Mouse (Mus musculus) MEL (cell line): ENCODE results near the gene Il11ra1. TPM values are rescaled to one million over a fixed set of nuclear protein-coding genes. Genes with fewer than 3 reads are reported as not detected.
"Not testable (repeated sequence)": the region's sequence is repeated elsewhere in the genome, so short reads cannot be mapped to it uniquely, and the experiment has no call there.

ENCODE experiments used
- DNase-seq: peaks from one replicate; pipeline ENCODE4 v3.0.0; 2011; ENCODE audit warnings: low read depth, low spot score
- H3K27ac ChIP-seq: 2 replicates; pipeline ENCODE4 v1.5.1; 2012; ENCODE audit warnings: low read depth, mild to moderate bottlenecking, control low read depth, low read length, moderate library complexity; ENCODE audit not compliant: control insufficient read depth
- H3K27me3 ChIP-seq, 2 experiments: fragments of 150-350 bp in 1 of 2; sonication (generic) in 1 of 2; 2 replicates each; pipeline ENCODE4 v1.6.1; 2012; ENCODE audit warnings: low read length in 2 of 2, mild to moderate bottlenecking in 2 of 2, improper control_type of control experiment in 1 of 2, moderate library complexity in 1 of 2; ENCODE audit not compliant: insufficient read depth in 2 of 2, control insufficient read depth in 1 of 2
- H3K36me3 ChIP-seq, 2 experiments: 2 replicates each; pipeline ENCODE4 v1.6.1; 2012 to 2014; ENCODE audit warnings: low read length in 2 of 2, improper control_type of control experiment in 1 of 2, inconsistent platforms in 1 of 2, mild to moderate bottlenecking in 1 of 2; ENCODE audit not compliant: insufficient read depth in 2 of 2, control insufficient read depth in 1 of 2
- H3K4me1 ChIP-seq, 2 experiments: fragments of 150-350 bp in 1 of 2; sonication (generic) in 1 of 2; 2 replicates each; pipeline ENCODE4 v1.6.1; 2012; ENCODE audit warnings: low read length in 2 of 2, improper control_type of control experiment in 1 of 2, mild to moderate bottlenecking in 1 of 2; ENCODE audit not compliant: insufficient read depth in 2 of 2, control insufficient read depth in 1 of 2
- H3K4me3 ChIP-seq, 2 experiments: fragments of 150-350 bp in 1 of 2; sonication (generic) in 1 of 2; 2 replicates each; pipeline ENCODE4 v1.5.1; 2012; ENCODE audit warnings: low read depth in 2 of 2, low read length in 2 of 2, mild to moderate bottlenecking in 2 of 2, moderate library complexity in 2 of 2, control low read depth in 1 of 2, improper control_type of control experiment in 1 of 2; ENCODE audit not compliant: control insufficient read depth in 1 of 2, insufficient read depth in 1 of 2
- H3K79me2 ChIP-seq: 2 replicates; pipeline ENCODE4 v1.6.1; 2012; ENCODE audit warnings: mild to moderate bottlenecking, low read length, moderate library complexity; ENCODE audit not compliant: control insufficient read depth, poor library complexity, insufficient read depth
- H3K9ac ChIP-seq: 2 replicates; pipeline ENCODE4 v1.6.1; 2012; ENCODE audit warnings: low read depth, mild to moderate bottlenecking, control low read depth, low read length, moderate library complexity; ENCODE audit not compliant: control insufficient read depth, poor library complexity, severe bottlenecking
- H3K9me3 ChIP-seq: fragments of 150-350 bp; sonication (generic); replicated peaks from 2 replicates; pipeline ENCODE4 v1.6.1; 2012; ENCODE audit warnings: mild to moderate bottlenecking, low read length, improper control_type of control experiment, moderate library complexity; ENCODE audit not compliant: insufficient read depth
- ZKSCAN1 ChIP-seq: IDR thresholded peaks from 2 replicates; pipeline ENCODE4 v1.6.1; 2012; ENCODE audit warnings: low read depth, mild to moderate bottlenecking, inconsistent platforms, low read length, improper control_type of control experiment, moderate library complexity
- ZNF384 ChIP-seq: IDR thresholded peaks from 2 replicates; pipeline ENCODE4 v1.6.1; 2012; ENCODE audit warnings: low read depth, mild to moderate bottlenecking, inconsistent platforms, low read length, improper control_type of control experiment
- polyA plus RNA-seq, 2 experiments: library from polyadenylated mRNA; stranded (reverse) in 1 of 2; unstranded in 1 of 2; fragments of >175 nt in 1 of 2; fragments of >200 nt in 1 of 2; gene quantifications; 2 replicates each; pipeline versions ENCODE4 v1.2.1 to v1.2.4; 2012; ENCODE audit warnings: low replicate concordance in 2 of 2, low read depth in 1 of 2; ENCODE audit not compliant: insufficient read length in 2 of 2, insufficient read depth in 1 of 2, missing spikeins in 1 of 2
- total RNA-seq: library from RNA; depleted of rRNA; stranded (reverse); fragments of 300-350 nt; gene quantifications from 2 replicates; pipeline ENCODE4 v1.2.3, GENCODE M21; 2012

Il11ra1 gene
- total and polyA plus RNA-seq, 3 experiments: 44.4 to 66.7 TPM; not detected in 1

- peak; percentile 59 for TF ChIP-seq ZNF384
- Histone ChIP-seq H3K27ac (peak overlapping the region; percentile 29), H3K4me3 (peak overlapping the region; percentile 24 to 44; a peak in 3 of 4 replicates), H3K9ac (peak overlapping the region; percentile 43)
- DNase-seq: peak; percentile 26
- not testable (repeated sequence) for H3K4me1 ChIP-seq, H3K79me2 ChIP-seq, H3K36me3 ChIP-seq, H3K9me3 ChIP-seq, H3K27me3 ChIP-seq
Measured at GRCm38 (mm10) chr4:41774506-41774905, 74.7 kb downstream of the Il11ra1 start.

GRCm38 (mm10) chr4:41775840-41776239 is 76.1 kb downstream of the Il11ra1 start:
- not testable (repeated sequence) for H3K9me3 ChIP-seq, H3K27ac ChIP-seq, H3K4me1 ChIP-seq, DNase-seq, H3K9ac ChIP-seq, H3K79me2 ChIP-seq, H3K36me3 ChIP-seq, H3K4me3 ChIP-seq, H3K27me3 ChIP-seq
- TF ChIP-seq ZKSCAN1: peak; percentile 91

DNA sequence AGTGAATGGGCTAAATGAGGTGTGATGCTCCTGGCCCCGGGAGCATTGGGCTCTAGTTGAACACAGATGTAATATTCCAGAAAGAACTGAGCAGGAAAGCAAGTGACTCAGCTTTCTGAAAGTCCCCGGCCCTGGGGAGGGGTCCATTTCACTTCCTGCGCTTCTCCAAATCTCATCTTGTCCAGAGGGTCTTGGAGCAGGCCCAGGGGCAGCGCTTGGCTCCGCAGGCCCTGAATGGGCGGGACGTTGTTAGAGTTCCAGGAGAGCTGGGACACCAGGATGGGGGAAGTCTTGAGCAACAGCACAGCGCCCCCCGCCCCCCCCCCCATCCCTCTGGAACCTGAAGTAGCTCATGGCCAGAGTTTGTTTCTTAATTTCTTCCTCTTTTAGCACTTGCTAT is 81.5 kb downstream of the Il11ra1 start:
- not testable (repeated sequence) for H3K9ac ChIP-seq, H3K36me3 ChIP-seq, H3K4me3 ChIP-seq, H3K27me3 ChIP-seq, H3K79me2 ChIP-seq, DNase-seq, H3K9me3 ChIP-seq, H3K27ac ChIP-seq, H3K4me1 ChIP-seq

DNA sequence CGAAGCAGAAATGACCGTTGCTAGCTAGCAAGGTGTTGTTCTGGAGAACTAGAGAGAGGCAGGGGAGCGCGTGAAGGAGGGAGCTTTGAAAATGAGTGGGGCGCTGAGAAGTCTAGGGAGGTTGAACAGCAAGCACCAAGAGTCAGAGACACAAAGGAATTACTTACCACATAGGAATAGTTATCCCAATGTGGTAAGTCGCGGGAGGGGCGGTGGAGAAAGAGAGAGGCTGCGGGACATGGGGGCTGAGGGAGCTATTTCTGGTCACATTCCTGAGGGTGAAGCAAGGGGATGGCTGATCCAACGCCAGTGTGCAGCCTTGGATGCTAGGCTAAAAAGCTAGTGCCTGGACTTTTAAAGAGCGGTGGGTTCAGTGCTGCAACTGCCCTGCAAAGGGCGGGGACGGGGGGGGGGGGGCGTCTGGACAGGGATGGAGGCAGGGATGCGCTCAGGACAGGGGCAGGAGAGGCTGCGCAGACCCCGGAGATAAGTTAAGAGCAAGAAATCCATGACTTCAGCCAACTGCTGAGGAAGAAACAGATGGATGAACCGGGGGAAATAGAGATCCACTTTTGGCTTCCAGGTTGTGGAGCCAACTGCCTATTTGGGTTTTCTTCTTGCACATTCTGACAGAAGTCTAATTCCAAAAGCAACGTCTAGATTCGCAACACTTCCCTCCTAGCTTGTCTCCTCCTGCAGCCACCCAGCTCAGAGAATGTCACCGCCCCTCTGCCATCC is 82.1 kb downstream of the Il11ra1 start:
- H3K79me2 ChIP-seq, H3K9me3 ChIP-seq, H3K4me1 ChIP-seq, H3K27ac ChIP-seq, H3K27me3 ChIP-seq, DNase-seq, H3K9ac ChIP-seq, H3K36me3 ChIP-seq, H3K4me3 ChIP-seq: not testable (repeated sequence)

GRCm38 (mm10) chr4:41782711-41783110 is 82.9 kb downstream of the Il11ra1 start:
- H3K27me3 ChIP-seq, H3K9me3 ChIP-seq, DNase-seq, H3K36me3 ChIP-seq, H3K4me1 ChIP-seq, H3K27ac ChIP-seq, H3K79me2 ChIP-seq, H3K9ac ChIP-seq, H3K4me3 ChIP-seq: not testable (repeated sequence)

DNA sequence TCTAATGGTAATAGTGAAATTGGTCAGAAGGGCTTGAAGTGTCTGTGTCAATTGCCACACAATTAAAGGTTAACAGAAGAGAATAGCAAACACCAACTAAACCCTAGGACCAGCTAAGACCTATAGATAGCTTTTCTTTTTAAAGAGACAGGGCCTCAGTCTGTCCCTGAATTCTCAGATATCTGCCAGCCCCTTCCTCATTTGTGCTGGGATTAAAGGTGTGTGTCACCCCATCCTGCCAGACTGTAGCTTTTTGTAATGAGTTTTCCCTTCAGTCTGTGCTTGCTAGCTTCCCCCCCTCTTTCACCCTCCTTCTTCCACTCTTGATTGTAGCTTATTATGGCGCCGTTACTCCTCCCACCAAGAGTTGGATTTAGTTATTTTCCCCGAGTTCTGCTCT is 83.4 kb downstream of the Il11ra1 start:
- H3K9ac ChIP-seq, H3K4me3 ChIP-seq, H3K4me1 ChIP-seq, H3K27ac ChIP-seq, H3K27me3 ChIP-seq, DNase-seq, H3K79me2 ChIP-seq, H3K9me3 ChIP-seq, H3K36me3 ChIP-seq: not testable (repeated sequence)
